Mouse (Mus musculus): ENCODE measurements at regions not wholly inside any gene's neighbourhood (a gene's known extent, or its start where the extent isn't known, plus 50 kb on each side); places are given as distances from the start of the nearest gene placed in this dataset.

DNA sequence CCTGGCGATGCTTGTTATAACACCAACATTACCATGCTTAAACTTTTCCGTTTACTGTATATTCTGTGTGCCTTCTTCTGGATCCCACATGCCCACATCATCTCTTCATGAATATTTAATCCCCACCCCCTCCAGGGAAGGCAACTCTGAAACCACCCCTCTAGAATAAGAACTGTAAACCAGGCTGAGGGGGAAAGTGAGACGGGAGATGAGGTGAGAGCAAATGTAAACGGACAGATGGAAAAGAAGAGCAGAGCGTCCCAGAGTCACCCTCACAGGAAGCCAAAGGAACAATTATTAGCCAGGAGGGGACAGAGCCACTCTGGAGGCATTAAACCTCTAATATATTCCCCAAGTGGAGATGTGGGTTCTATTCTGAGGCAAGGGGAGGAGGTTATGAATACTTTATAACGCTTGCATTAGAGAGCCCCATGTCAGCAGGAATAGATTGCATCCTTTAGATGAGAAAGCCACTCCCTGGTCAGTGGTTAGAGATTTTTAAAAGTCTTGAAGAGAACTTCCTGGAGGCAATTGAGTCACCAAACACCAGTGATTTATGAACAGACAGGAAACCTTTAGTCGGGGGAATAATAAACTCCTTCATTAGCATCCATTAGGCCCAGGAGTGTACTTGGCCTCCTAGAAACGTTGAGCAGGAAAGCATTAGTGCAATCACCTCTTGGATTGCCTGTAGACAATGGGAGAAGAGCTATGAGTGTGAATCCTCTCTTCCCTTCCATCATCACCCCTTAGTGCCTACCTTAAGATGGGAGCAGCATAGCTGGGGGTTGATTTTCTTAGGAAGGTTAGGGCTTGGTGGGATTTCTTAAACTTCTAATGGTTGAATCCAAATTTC is 220.1 kb downstream of the Elavl2 start:
- intact Hi-C loops (cut with DNase I) = no loop called here

DNA sequence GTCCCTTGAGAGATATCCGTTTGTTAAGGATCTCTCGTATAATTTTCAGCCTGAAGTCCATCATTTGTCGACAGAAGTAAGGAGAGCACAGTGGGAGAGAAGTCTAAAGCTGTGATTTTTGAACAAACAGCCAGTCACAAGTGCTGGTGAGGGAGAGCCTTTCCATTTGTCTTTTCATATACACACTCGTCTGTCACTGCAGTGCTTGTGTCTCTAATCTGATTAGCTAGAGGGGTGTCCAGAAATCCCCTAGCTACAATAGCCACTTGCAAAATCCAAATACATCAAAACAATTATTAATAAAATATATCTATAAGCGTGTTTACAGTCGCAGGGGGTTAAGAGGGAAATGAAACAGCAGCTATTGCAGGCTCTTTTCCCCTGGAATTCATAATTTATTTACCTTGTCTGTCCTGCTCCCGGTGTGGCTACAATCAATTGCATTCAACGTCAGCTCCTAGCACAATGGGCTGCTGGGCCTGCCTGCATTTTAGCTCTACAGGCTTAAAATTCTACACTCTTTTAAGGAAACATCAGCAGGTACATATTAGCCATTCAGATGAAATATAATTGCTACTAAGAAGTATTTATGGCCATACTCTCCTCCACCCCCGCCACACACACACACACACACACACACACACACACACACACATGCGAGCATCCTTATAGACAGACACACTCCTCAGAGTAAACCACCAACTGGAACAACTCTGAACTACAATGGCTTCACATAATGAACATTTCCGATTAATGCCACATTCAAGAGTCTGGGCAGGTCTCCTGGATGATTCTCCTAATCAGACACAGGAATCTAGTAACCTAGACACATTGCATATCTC is 236.1 kb downstream of the Elavl2 start:
- intact Hi-C loops (cut with DNase I) = no loop called here
- DNase-seq = no peak

More for the DNA sequence above, 220.1 kb downstream of the Elavl2 start:
- no peak for DNase-seq

- peak; percentile 19 to 24 for DNase-seq
These were observed 243.5 kb downstream of the Elavl2 start for GRCm38 (mm10) chr4:91157047-91157446.

DNA sequence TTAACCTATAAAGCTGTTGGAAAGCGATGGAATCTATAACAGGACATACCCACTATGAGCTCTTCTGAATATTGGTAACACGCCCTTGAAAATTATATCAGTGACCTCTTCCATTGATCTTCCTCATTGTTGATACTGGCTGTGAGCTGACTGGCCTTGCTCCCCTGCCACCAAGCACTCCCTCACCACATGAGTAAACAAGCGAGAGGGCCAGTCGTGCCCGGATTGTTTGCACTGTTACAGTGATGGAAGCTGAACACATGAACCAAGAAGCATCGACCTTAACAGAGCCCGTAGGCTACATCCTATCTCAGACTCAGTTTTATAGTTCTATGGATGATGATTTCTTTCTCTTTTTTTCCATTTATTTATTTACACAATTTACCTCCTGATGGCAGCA is 255.9 kb downstream of the Elavl2 start:
- intact Hi-C loops (cut with DNase I) = no loop called here

More at GRCm38 (mm10) chr4:91157047-91157446, 243.5 kb downstream of the Elavl2 start:
- intact Hi-C loops (cut with DNase I) = no loop called here

GRCm38 (mm10) chr4:91143906-91144305 is 256.7 kb downstream of the Elavl2 start:
- intact Hi-C loops (cut with DNase I) = no loop called here
- peak in 1 of 2 experiments; percentile 8 for DNase-seq

More for the DNA sequence above, 255.9 kb downstream of the Elavl2 start:
- DNase-seq = no peak

DNA sequence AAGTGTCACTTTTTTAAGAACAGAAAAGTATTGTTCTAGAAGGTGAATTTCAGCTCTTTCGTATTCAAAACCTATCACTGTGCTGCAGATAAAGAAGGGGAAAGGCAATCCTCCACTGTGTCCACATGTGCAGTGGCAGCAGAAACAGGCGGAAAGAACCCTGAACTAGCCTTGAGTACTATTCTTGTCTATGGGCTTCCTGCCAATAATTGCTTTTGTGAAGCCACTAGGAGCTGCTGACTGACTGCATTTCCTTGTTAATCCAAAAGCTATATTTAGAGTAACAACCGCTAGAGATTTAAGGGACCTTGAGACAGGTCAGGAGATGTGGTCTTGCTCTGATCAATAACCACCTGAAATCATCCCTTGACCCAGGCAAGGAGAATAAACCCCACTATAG is 265.3 kb downstream of the Elavl2 start:
- DNase-seq = peak; percentile 46 to 52
- intact Hi-C loops (cut with DNase I) = loop anchor here (10.0 kb wide), 1 partner anchor 239 kb away; no protein-coding TSS in a partner anchor

DNA sequence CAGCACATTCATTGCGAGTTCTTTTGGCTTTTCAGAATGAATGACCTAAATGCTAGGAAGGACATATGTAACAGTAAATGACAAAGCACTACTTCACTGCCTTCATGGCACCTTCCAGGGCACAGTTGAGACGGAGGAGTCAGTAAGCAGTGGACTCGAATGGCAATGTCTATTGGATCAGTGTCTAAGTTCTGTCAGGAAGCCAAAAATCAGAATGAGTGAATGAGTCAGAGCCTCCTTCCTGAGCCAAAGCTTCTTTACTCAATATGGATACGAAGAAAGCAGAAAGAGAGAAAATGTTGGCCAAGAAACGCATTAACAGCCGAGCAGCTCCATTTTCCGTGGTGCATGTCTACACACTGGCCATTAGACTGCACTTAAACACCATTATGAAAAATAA is 268.3 kb downstream of the Elavl2 start:
- intact Hi-C loops (cut with DNase I) = loop anchor here (10.0 kb wide), 1 partner anchor 243 kb away; no protein-coding TSS in a partner anchor
- DNase-seq = no peak

DNA sequence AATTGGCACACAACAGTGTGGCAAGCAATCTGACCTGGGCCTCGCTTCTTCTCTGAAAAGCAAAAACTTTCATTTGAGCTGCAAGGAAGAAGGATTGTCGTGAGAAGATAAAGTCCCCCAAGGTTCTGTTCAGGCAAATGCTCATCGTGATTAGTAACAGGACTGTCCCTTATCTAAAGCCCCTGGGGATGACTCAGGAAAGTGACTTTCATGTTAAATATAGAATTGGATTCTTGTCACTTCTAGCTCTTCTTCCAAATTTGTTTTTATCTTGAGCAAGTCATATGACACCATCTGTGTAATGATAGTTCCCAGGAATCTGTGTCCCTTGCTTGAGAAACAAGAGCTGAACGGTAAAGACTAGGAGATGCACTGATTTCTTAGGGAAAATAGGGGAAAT is 280.3 kb downstream of the Elavl2 start:
- intact Hi-C loops (cut with DNase I) = no loop called here

DNA sequence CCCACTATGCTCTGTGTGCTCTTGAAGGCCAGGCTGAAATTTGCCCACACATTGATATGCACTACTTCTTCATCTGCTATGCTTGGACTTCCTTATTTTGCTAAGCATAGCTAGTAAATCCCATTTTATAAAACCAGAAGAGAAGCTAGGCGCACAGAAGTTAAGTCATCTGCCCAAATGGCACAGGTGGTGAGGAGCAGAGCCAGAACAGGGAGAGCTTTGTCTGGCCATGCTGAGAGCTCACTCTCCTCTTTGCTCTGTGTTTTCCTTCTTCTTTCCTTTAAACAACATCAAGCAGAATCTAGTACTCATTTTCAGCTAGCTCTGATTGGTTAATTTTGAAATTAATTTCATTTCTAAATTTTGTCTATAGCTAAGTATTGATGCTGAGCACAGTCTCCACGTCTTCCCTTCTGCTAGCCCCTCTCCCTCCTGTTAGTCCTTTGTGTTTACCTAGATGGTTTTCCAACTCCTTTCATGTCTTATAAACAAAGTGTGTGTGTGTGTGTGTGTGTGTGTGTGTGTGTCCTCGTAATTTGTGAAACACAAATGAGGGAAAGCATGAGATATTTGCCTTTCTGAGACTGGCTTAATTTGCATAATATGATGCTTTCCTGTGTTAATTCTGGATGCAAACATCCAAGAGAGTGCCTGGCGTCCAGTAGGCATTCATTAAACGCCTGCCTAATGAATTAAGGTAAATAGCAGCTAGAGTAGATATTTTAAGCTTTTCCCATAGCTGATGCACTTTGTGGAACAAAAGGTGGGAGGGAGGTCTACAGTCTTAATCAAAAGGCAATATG is 283.6 kb downstream of the Elavl2 start:
- intact Hi-C loops (cut with DNase I) = no loop called here

More for the DNA sequence above, 280.3 kb downstream of the Elavl2 start:
- no peak for DNase-seq

GRCm38 (mm10) chr4:91111684-91112681 is 288.6 kb downstream of the Elavl2 start:
- DNase-seq = no peak
- intact Hi-C loops (cut with DNase I) = no loop called here

More for the DNA sequence above, 283.6 kb downstream of the Elavl2 start:
- DNase-seq = no peak

- intact Hi-C loops (cut with DNase I) = no loop called here
- DNase-seq = no peak
These were observed 304.5 kb downstream of the Elavl2 start for GRCm38 (mm10) chr4:91096086-91096485.

DNA sequence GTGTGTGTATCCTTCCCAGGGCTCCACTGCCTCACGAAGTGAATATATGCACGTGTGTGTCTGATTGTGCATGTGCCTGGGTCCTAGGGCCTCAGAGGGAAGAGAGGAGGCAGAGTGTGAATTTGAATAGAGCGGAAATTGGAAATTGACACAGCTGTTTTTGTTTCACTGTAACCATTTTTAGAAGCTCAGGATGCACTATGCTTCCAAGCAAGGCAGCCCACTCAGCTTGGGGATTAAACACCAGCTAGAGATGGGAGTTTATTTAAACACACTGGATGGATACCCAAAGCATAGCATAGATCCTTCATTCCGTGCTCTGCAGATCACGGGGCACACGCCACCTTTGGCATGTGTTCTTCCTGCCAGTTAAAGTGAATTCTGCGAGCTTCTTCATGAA is 306.2 kb downstream of the Elavl2 start:
- DNase-seq = no peak
- intact Hi-C loops (cut with DNase I) = no loop called here

DNA sequence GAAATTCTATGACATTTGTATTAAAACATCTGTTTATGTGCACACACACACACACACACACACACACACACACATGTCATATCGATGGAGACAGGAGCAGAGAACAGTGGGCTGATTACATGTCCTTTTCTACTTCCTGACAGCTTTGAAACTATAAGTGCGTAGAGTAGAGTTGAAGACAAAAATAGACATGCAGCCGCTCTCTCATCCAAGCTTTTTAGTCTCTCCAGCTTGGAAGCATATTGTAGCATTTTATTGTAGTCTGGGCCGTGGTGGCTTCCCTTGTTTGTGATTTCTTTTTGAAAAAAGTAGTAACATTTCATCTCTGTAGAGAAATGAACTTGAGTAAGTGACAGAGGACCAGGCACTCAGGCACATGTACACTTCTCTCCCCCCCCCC is 306.7 kb downstream of the Elavl2 start:
- intact Hi-C loops (cut with DNase I) = no loop called here
- no peak for DNase-seq

GRCm38 (mm10) chr4:91092323-91092722 is 308.3 kb downstream of the Elavl2 start:
- no peak for DNase-seq
- intact Hi-C loops (cut with DNase I) = no loop called here

- peak; percentile 4 to 21 for DNase-seq
- intact Hi-C loops (cut with DNase I) = no loop called here
These were observed 308.7 kb downstream of the Elavl2 start for GRCm38 (mm10) chr4:91091910-91092309.

DNA sequence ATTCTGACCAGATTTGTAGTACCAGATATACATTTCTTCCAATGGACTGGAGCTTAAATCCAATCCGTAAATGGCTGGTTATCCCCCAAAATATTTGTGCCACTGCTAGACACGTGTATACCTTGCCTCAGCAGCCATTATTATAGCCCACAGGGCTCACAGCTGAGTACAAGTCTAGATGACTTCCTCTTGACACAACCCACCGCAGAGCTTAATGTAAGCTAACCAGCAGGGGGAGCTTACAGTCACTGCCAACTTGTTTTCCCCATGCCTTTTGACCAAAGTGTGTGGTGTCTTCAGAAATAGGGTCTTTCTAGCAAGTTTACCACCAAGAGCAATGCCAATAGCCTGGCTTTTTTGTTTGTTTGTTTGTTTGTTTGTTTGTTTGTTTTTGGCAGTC is 316.6 kb downstream of the Elavl2 start:
- intact Hi-C loops (cut with DNase I) = no loop called here
- no peak for DNase-seq

GRCm38 (mm10) chr4:91081447-91081846 is 319.1 kb downstream of the Elavl2 start:
- intact Hi-C loops (cut with DNase I) = no loop called here
- no peak for DNase-seq

GRCm38 (mm10) chr4:91080620-91081441 is 319.8 kb downstream of the Elavl2 start:
- intact Hi-C loops (cut with DNase I) = no loop called here
- DNase-seq = no peak

GRCm38 (mm10) chr4:91071263-91071662 is 329.3 kb downstream of the Elavl2 start:
- intact Hi-C loops (cut with DNase I) = no loop called here
- DNase-seq = no peak

All from heart, postnatal 10 days (tissue).